Mouse (Mus musculus): ENCODE measurements around the gene Lcn2.

GRCm38 (mm10) chr2:32340836-32341633 lies 47.0 kb downstream of the Lcn2 start:
- TF ChIP-seq POLR2A (IDR thresholded peaks at IDR 0.05; ENCODE audit: control insufficient read depth, low read depth, low read length) (no peak), CTCF (IDR thresholded peaks at IDR 0.05; ENCODE audit: control insufficient read depth, insufficient read depth, insufficient replicate concordance, low read depth, low read length) (no peak)
